Mouse (Mus musculus): ENCODE data around the gene Rnf149. TPM values are rescaled to one million over a fixed set of nuclear protein-coding genes. Genes with fewer than 3 reads are reported as not detected.

Rnf149 gene
- polyA plus RNA-seq, 1 experiment = 35.4 TPM

DNA sequence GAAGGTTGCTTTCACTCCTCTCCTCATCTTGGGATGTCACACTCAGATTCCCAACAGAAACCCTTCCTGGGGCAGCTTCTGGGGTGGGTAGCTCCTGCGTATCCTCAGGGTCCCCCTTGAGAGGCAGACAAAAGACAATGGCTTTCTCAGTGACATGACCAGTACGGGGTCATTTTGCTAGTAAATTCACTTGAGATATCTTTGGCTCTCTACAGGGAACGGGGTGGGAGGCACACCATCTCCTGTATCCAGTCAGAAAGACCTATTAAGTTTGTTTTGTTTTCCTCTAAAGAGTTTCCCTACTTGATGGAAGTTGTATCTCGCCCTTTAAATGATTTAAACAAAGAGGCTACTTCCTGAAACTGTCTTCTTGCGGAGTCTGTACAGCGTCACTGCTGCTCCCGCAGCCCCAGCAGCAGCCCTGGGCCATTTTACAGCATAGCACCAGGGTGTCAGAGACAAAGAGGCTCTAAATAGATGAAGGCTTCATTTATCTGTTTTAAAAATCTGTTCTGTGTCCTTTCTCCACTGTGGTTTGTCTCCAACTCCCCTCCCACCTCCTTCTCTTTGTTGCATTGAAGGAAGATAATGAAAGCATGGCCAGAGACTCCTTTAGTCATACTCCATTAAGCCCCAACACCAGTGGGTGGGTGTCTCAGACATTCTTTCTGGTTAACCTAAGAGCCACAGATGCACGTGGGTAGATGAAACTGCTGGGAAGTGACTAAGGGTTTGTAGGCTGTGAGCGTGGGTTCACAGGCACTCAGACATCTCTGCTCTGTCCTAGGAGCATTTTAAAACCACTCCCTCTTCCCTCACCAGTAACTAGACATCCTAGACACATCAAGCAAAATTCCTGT lies 21.4 kb downstream of the Rnf149 start:
- no peak overlapping the region for H3K9ac ChIP-seq (ENCODE audit: low read depth, poor library complexity, severe bottlenecking)
- no peak overlapping the region for H3K4me3 ChIP-seq (ENCODE audit: low read depth, low read length)
- no peak overlapping the region for H3K27ac ChIP-seq (ENCODE audit: insufficient read depth, low read length)
- no peaks in the 10 kb centered on the region for H3K9me3 ChIP-seq (replicated peaks; ENCODE audit: control insufficient read depth, insufficient read depth, low read length, poor library complexity, severe bottlenecking)
- H3K27me3 ChIP-seq (ENCODE audit: control insufficient read depth, insufficient read depth, low read length, poor library complexity, severe bottlenecking) = no peaks in the 10 kb centered on the region
- H3K4me1 ChIP-seq (ENCODE audit: control insufficient read depth, insufficient read depth, low read length) = no peaks in the 10 kb centered on the region
- H3K36me3 ChIP-seq (ENCODE audit: control insufficient read depth, insufficient read depth, low read length, poor library complexity, severe bottlenecking) = peaks cover 42% of the 10 kb centered on the region
- no peak for TF ChIP-seq POLR2A (IDR thresholded peaks at IDR 0.05; ENCODE audit: insufficient read depth, low read length)
- no peak for TF ChIP-seq CTCF (IDR thresholded peaks at IDR 0.05; ENCODE audit: low read depth, low read length)
- no peak for TF ChIP-seq EP300 (IDR thresholded peaks at IDR 0.05; ENCODE audit: insufficient read depth, low read depth, low read length)

GRCm38 (mm10) chr1:39549831-39550230 lies 27.4 kb downstream of the Rnf149 start:
- Histone ChIP-seq H3K27ac (ENCODE audit: insufficient read depth, low read length) (no peak overlapping the region), H3K27me3 (ENCODE audit: control insufficient read depth, insufficient read depth, low read length, poor library complexity, severe bottlenecking) (no peaks in the 10 kb centered on the region), H3K4me1 (ENCODE audit: control insufficient read depth, insufficient read depth, low read length) (no peaks in the 10 kb centered on the region), H3K4me3 (ENCODE audit: low read depth, low read length) (no peak overlapping the region), H3K36me3 (ENCODE audit: control insufficient read depth, insufficient read depth, low read length, poor library complexity, severe bottlenecking) (peaks cover 52% of the 10 kb centered on the region), H3K9ac (ENCODE audit: low read depth, poor library complexity, severe bottlenecking) (no peak overlapping the region), H3K9me3 (replicated peaks; ENCODE audit: control insufficient read depth, insufficient read depth, low read length, poor library complexity, severe bottlenecking) (no peaks in the 10 kb centered on the region)
- TF ChIP-seq EP300 (IDR thresholded peaks at IDR 0.05; ENCODE audit: insufficient read depth, low read depth, low read length) (no peak), CTCF (IDR thresholded peaks at IDR 0.05; ENCODE audit: low read depth, low read length) (no peak)

GRCm38 (mm10) chr1:39547238-39547637 lies 30.0 kb downstream of the Rnf149 start:
- Histone ChIP-seq H3K9ac (ENCODE audit: low read depth, poor library complexity, severe bottlenecking) (no peak overlapping the region), H3K27ac (ENCODE audit: insufficient read depth, low read length) (no peak overlapping the region), H3K4me1 (ENCODE audit: control insufficient read depth, insufficient read depth, low read length) (no peaks in the 10 kb centered on the region), H3K4me3 (ENCODE audit: low read depth, low read length) (no peak overlapping the region), H3K27me3 (ENCODE audit: control insufficient read depth, insufficient read depth, low read length, poor library complexity, severe bottlenecking) (no peaks in the 10 kb centered on the region), H3K9me3 (replicated peaks; ENCODE audit: control insufficient read depth, insufficient read depth, low read length, poor library complexity, severe bottlenecking) (no peaks in the 10 kb centered on the region), H3K36me3 (ENCODE audit: control insufficient read depth, insufficient read depth, low read length, poor library complexity, severe bottlenecking) (peaks cover 50% of the 10 kb centered on the region)
- TF ChIP-seq CTCF (IDR thresholded peaks at IDR 0.05; ENCODE audit: low read depth, low read length) (no peak), POLR2A (IDR thresholded peaks at IDR 0.05; ENCODE audit: insufficient read depth, low read length) (no peak), EP300 (IDR thresholded peaks at IDR 0.05; ENCODE audit: insufficient read depth, low read depth, low read length) (no peak)

- TF ChIP-seq CTCF (IDR thresholded peaks at IDR 0.05; ENCODE audit: low read depth, low read length) (no peak), POLR2A (IDR thresholded peaks at IDR 0.05; ENCODE audit: insufficient read depth, low read length) (no peak), EP300 (IDR thresholded peaks at IDR 0.05; ENCODE audit: insufficient read depth, low read depth, low read length) (no peak)
- Histone ChIP-seq H3K4me3 (ENCODE audit: low read depth, low read length) (no peak overlapping the region), H3K36me3 (ENCODE audit: control insufficient read depth, insufficient read depth, low read length, poor library complexity, severe bottlenecking) (peaks cover 52% of the 10 kb centered on the region), H3K27ac (ENCODE audit: insufficient read depth, low read length) (no peak overlapping the region), H3K9me3 (replicated peaks; ENCODE audit: control insufficient read depth, insufficient read depth, low read length, poor library complexity, severe bottlenecking) (no peaks in the 10 kb centered on the region), H3K4me1 (ENCODE audit: control insufficient read depth, insufficient read depth, low read length) (no peaks in the 10 kb centered on the region), H3K27me3 (ENCODE audit: control insufficient read depth, insufficient read depth, low read length, poor library complexity, severe bottlenecking) (no peaks in the 10 kb centered on the region), H3K9ac (ENCODE audit: low read depth, poor library complexity, severe bottlenecking) (no peak overlapping the region)
Measured at GRCm38 (mm10) chr1:39546160-39546866, 30.9 kb downstream of the Rnf149 start.

DNA sequence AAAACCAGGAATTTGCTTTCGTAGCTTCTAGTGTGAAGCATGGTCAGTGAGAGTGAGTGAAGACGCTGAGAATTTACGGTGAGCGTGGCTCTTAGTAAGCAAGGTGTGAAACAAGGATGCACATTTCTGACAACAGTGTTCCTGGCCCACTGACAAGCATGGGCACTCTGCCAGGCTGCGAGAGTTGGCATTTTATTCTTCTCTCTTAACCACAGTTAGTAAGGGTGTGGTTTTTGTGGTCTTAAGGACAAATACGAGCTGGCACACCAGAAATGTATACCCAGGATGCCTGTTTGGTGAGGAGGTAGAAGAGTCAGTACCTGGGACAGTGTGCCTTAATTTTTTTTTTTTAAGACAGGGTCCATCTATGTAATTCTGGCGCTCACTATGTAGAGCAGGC lies 31.6 kb downstream of the Rnf149 start:
- Histone ChIP-seq H3K9me3 (replicated peaks; ENCODE audit: control insufficient read depth, insufficient read depth, low read length, poor library complexity, severe bottlenecking) (peaks cover 2% of the 10 kb centered on the region; the same call in 1 of the 2 replicates), H3K27me3 (ENCODE audit: control insufficient read depth, insufficient read depth, low read length, poor library complexity, severe bottlenecking) (no peaks in the 10 kb centered on the region), H3K4me1 (ENCODE audit: control insufficient read depth, insufficient read depth, low read length) (no peaks in the 10 kb centered on the region), H3K36me3 (ENCODE audit: control insufficient read depth, insufficient read depth, low read length, poor library complexity, severe bottlenecking) (peaks cover 53% of the 10 kb centered on the region), H3K4me3 (ENCODE audit: low read depth, low read length) (no peak overlapping the region), H3K9ac (ENCODE audit: low read depth, poor library complexity, severe bottlenecking) (no peak overlapping the region), H3K27ac (ENCODE audit: insufficient read depth, low read length) (no peak overlapping the region)
- TF ChIP-seq CTCF (IDR thresholded peaks at IDR 0.05; ENCODE audit: low read depth, low read length) (no peak), POLR2A (IDR thresholded peaks at IDR 0.05; ENCODE audit: insufficient read depth, low read length) (no peak), EP300 (IDR thresholded peaks at IDR 0.05; ENCODE audit: insufficient read depth, low read depth, low read length) (no peak)

- Histone ChIP-seq H3K36me3 (ENCODE audit: control insufficient read depth, insufficient read depth, low read length, poor library complexity, severe bottlenecking) (peaks cover 56% of the 10 kb centered on the region), H3K9me3 (replicated peaks; ENCODE audit: control insufficient read depth, insufficient read depth, low read length, poor library complexity, severe bottlenecking) (peaks cover 8% of the 10 kb centered on the region)
- TF ChIP-seq POLR2A (IDR thresholded peaks at IDR 0.05; ENCODE audit: insufficient read depth, low read length) (no peak), EP300 (IDR thresholded peaks at IDR 0.05; ENCODE audit: insufficient read depth, low read depth, low read length) (no peak), CTCF (IDR thresholded peaks at IDR 0.05; ENCODE audit: low read depth, low read length) (no peak)
Measured at GRCm38 (mm10) chr1:39540592-39540991, 36.6 kb downstream of the Rnf149 start.

More at GRCm38 (mm10) chr1:39540592-39540991, 36.6 kb downstream of the Rnf149 start:
- no peak overlapping the region for H3K9ac ChIP-seq (ENCODE audit: low read depth, poor library complexity, severe bottlenecking)
- H3K27me3 ChIP-seq (ENCODE audit: control insufficient read depth, insufficient read depth, low read length, poor library complexity, severe bottlenecking) = no peaks in the 10 kb centered on the region
- no peak overlapping the region for H3K27ac ChIP-seq (ENCODE audit: insufficient read depth, low read length)
- H3K4me3 ChIP-seq (ENCODE audit: low read depth, low read length) = no peak overlapping the region
- H3K4me1 ChIP-seq (ENCODE audit: control insufficient read depth, insufficient read depth, low read length) = peaks cover 5% of the 10 kb centered on the region
